In the genomic region with DNA sequence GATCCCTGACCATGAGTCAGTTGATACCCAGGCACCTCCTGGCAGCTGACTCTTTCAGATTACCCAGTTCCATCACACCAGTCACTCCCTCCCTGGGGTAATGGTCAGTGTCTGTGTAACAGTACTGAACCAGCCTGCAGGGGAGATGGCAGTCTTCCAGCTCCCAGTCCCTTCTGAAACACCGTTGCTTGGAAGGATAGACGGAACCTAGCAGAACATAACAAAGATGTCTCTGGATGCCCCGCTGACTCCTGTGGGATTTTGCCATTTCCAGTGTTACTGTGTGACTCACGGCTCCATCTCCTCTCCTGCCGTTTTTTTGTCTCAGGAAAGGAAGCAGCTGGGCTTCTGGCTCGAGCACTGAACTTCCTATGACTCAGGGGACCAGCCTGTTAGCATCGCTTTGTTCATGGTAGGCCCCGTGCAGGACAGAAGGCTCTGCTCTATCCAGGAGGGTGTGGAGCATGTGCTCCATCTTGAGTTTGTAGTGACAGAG, we compare ENCODE assay signal across 9 mouse cellular contexts.
DNase-seq lines count a peak whose midpoint lies in the region; TF ChIP-seq lines count a peak whose summit lies in the region.
"Had no signal": no experiment of that assay in that cellular context is flagged by ENCODE, and none has a peak within 500 bp of the region (broad histone marks: within the 10 kb centered on the region; RNA-seq: fewer than 3 reads in every experiment).

No protein-coding gene starts in this region.

- TF ChIP-seq CTCF in layer of hippocampus, adult 2 months (conservative IDR thresholded peaks at IDR 0.05) = 0 out of 2 replicates have a peak, but pooled peaks have one; percentile 9
- no peak for TF ChIP-seq CTCF in olfactory bulb, adult 2 months (IDR thresholded peaks at IDR 0.05; ENCODE audit: insufficient read depth, low read depth, low read length)

- peaks cover 10% of the 10 kb centered on the region for H3K4me1 ChIP-seq in olfactory bulb, adult 2 months (ENCODE audit: control insufficient read depth, insufficient read depth, low read length)

- no peak overlapping the region for H3K4me3 ChIP-seq in layer of hippocampus, adult 2 months
- H3K4me3 ChIP-seq in olfactory bulb, adult 2 months (ENCODE audit: insufficient read depth, low read depth, low read length) = no peak overlapping the region
- H3K4me3 ChIP-seq: limb, embryonic 12.5 days had no signal

- no peak for TF ChIP-seq POLR2A in olfactory bulb, adult 2 months (IDR thresholded peaks at IDR 0.05; ENCODE audit: insufficient read depth, low read depth, low read length)

- WGBS in olfactory bulb, adult 2 months = 8% methylated on average over 8 of the region's 8 CpGs

- H3K27ac ChIP-seq in layer of hippocampus, adult 2 months = peak overlapping the region; percentile 75
- H3K27ac ChIP-seq in olfactory bulb, adult 2 months (ENCODE audit: insufficient read depth, low read depth, low read length) = peak overlapping the region; percentile 77
- H3K27ac ChIP-seq: limb, embryonic 12.5 days had no signal

- intact Hi-C loops in heart, postnatal 25 days (cut with DNase I) = no loop called here

- DNase-seq in adrenal gland, adult 2 months = peak; percentile 38
- DNase-seq in adrenal gland, postnatal 25 days = no peak
- peak; percentile 26 for DNase-seq in urinary bladder, postnatal 25 days (ENCODE audit: low spot score)
- DNase-seq in urinary bladder, postnatal 10 days (ENCODE audit: low spot score) = no peak
- peak; percentile 51 for DNase-seq in heart, postnatal 25 days (ENCODE audit: low spot score)
- peak; percentile 46 to 68 for DNase-seq in layer of hippocampus, adult 2 months (ENCODE audit: low spot score in 2 of 2)
- no peak for DNase-seq in ovary, postnatal 10 days (ENCODE audit: low spot score)

Comparison
In these comparisons a context has a peak if more than half of its experiments do, and no peak if none do; other contexts are left out.
1. DNase-seq: peak in adrenal gland, adult 2 months (single experiment), urinary bladder, postnatal 25 days (single experiment), heart, postnatal 25 days (single experiment) and layer of hippocampus, adult 2 months (2 of 2); none in adrenal gland, postnatal 25 days (single experiment), urinary bladder, postnatal 10 days (single experiment) and ovary, postnatal 10 days (single experiment).